In genomic region chr13:94271284-94271683, GRCm38 (mm10) we compare ENCODE assay signal across 22 mouse cellular contexts. TPM values are rescaled to one million over a fixed set of nuclear protein-coding genes. Genes with fewer than 3 reads are reported as not detected.
A peak's percentile ranks its signal among the peaks of the same experiment; 100 is the strongest.
DNase-seq lines count a peak whose midpoint lies in the region; ATAC-seq and TF ChIP-seq lines count a peak whose summit lies in the region.
"Had no signal": no experiment of that assay in that cellular context is flagged by ENCODE, and none has a peak within 500 bp of the region (broad histone marks: within the 10 kb centered on the region; RNA-seq: fewer than 3 reads in every experiment).

No protein-coding gene starts in this region.

- peaks cover 7% of the 10 kb centered on the region for H3K4me1 ChIP-seq in kidney, embryonic 15.5 days
- H3K4me1 ChIP-seq: forebrain, embryonic 10.5 days; stomach, embryonic 15.5 days had no signal

- peak; percentile 33 for DNase-seq in left cerebral cortex, postnatal 4 days
- DNase-seq in left cerebral cortex, postnatal 14 days (ENCODE audit: low spot score in 2 of 2) = no peak
- DNase-seq in cerebellum, adult 11 months = peak; percentile 19
- peak; percentile 57 for DNase-seq in cerebellum, adult 9-10 months
- no peak for DNase-seq in gastrocnemius, adult 2 months
- no peak for DNase-seq in testis, postnatal 14 days (ENCODE audit: low spot score)
- DNase-seq: B cell, adult 2 months; gastrocnemius, postnatal 10 days; heart, adult 2 months; kidney, adult 2 months; kidney, postnatal 25 days; lung, adult 18-20 months; right cerebral cortex, postnatal 25 days had no signal

- H3K27me3 ChIP-seq in kidney, embryonic 15.5 days = no peaks in the 10 kb centered on the region
- H3K27me3 ChIP-seq: embryonic facial prominence, embryonic 15.5 days; heart, embryonic 15.5 days; stomach, embryonic 15.5 days had no signal

- 93% methylated on average over 6 of the region's 6 CpGs for WGBS in kidney, embryonic 15.5 days

- H3K9me3 ChIP-seq in kidney, embryonic 15.5 days (replicated peaks) = no peaks in the 10 kb centered on the region
- H3K9me3 ChIP-seq: embryonic facial prominence, embryonic 15.5 days; forebrain, embryonic 10.5 days; heart, embryonic 15.5 days; stomach, embryonic 15.5 days had no signal

- no peaks in the 10 kb centered on the region for H3K36me3 ChIP-seq in kidney, embryonic 15.5 days
- H3K36me3 ChIP-seq: embryonic facial prominence, embryonic 15.5 days; forebrain, embryonic 10.5 days; heart, embryonic 15.5 days; stomach, embryonic 15.5 days had no signal

- TF ChIP-seq CTCF in gastrocnemius, adult 2 months (IDR thresholded peaks at IDR 0.05) = no peak

- H3K27ac ChIP-seq in gastrocnemius, adult 2 months = no peak overlapping the region
- no peak overlapping the region for H3K27ac ChIP-seq in kidney, embryonic 15.5 days
- H3K27ac ChIP-seq: embryonic facial prominence, embryonic 15.5 days; forebrain, embryonic 10.5 days; heart, adult 2 months; heart, embryonic 15.5 days; stomach, embryonic 15.5 days had no signal

- no peak overlapping the region for H3K4me3 ChIP-seq in gastrocnemius, adult 2 months
- no peak overlapping the region for H3K4me3 ChIP-seq in kidney, embryonic 15.5 days (replicated peaks)
- H3K4me3 ChIP-seq: embryonic facial prominence, embryonic 15.5 days; forebrain, embryonic 10.5 days; heart, adult 2 months; heart, embryonic 15.5 days; stomach, embryonic 15.5 days had no signal

- peak; percentile 38 for ATAC-seq in megakaryocyte progenitor cell, adult 5-6 weeks (replicated peaks; ENCODE audit: poor library complexity)
- ATAC-seq in kidney, embryonic 15.5 days (replicated peaks; ENCODE audit: low FRiP score) = no peak
- ATAC-seq: inflammation-experienced regulatory T-cells, adult 6 months had no signal

- intact Hi-C loops in left cerebral cortex, postnatal 4 days (cut with DNase I) = no loop called here
- intact Hi-C loops in left cerebral cortex, postnatal 14 days (cut with DNase I) = no loop called here
- intact Hi-C loops in gastrocnemius, adult 2 months (cut with DNase I) = no loop called here

- no peak overlapping the region for H3K4me2 ChIP-seq in kidney, embryonic 15.5 days
- H3K4me2 ChIP-seq: embryonic facial prominence, embryonic 15.5 days; heart, embryonic 15.5 days; liver, embryonic 11.5 days; midbrain, embryonic 11.5 days; stomach, embryonic 15.5 days had no signal

- H3K9ac ChIP-seq in kidney, embryonic 15.5 days = no peak overlapping the region
- H3K9ac ChIP-seq: embryonic facial prominence, embryonic 15.5 days; heart, embryonic 15.5 days; stomach, embryonic 15.5 days had no signal

RNA-seq across cellular contexts. Expression of gene Scamp1, which starts 14.4 kb away (rescaled TPM):
- total RNA-seq in left cerebral cortex, postnatal 4 days (2021) = 100 to 1,000 TPM; 128 to 129 TPM
- total RNA-seq in left cerebral cortex, postnatal 14 days (2021) = 100 to 1,000 TPM; 162 to 187 TPM
- total RNA-seq in megakaryocyte progenitor cell, adult 5-6 weeks (2015) = 18.5 and 20.0 TPM in 2 replicates
- 11.0 and 14.9 TPM in 2 replicates for total RNA-seq in megakaryocyte progenitor cell, adult 5-6 weeks (2017)
- 10 to 100 TPM; 16.6 to 20.3 TPM for total RNA-seq in gastrocnemius, adult 2 months (2021)
- 33.2 and 33.9 TPM in 2 replicates for polyA plus RNA-seq in kidney, embryonic 15.5 days (2015; fragmentation: Nextera tagmentation; extraction: Ambion mirVana)

Comparison
In these comparisons a context has a peak if more than half of its experiments do, and no peak if none do; other contexts are left out.
1. DNase-seq: peak in left cerebral cortex, postnatal 4 days (single experiment), cerebellum, adult 11 months (single experiment) and cerebellum, adult 9-10 months (single experiment); none in left cerebral cortex, postnatal 14 days (0 of 2), gastrocnemius, adult 2 months (single experiment) and testis, postnatal 14 days (single experiment).
2. RNA of gene Scamp1, which starts 14.4 kb away (total RNA-seq): 162 to 187 TPM in left cerebral cortex, postnatal 14 days and 128 to 129 TPM in left cerebral cortex, postnatal 4 days; 16.6 to 20.3 TPM in gastrocnemius, adult 2 months and 11.0 to 20.0 TPM in megakaryocyte progenitor cell, adult 5-6 weeks; every median in the first group is over 4 times any median in the second.